Mouse (Mus musculus): ENCODE measurements around the gene Ccdc189. TPM values are rescaled to one million over a fixed set of nuclear protein-coding genes. Genes with fewer than 3 reads are reported as not detected.

The Ccdc189 gene
- polyA plus RNA-seq, 1 experiment from 2014 or later: 12.8 TPM

DNA sequence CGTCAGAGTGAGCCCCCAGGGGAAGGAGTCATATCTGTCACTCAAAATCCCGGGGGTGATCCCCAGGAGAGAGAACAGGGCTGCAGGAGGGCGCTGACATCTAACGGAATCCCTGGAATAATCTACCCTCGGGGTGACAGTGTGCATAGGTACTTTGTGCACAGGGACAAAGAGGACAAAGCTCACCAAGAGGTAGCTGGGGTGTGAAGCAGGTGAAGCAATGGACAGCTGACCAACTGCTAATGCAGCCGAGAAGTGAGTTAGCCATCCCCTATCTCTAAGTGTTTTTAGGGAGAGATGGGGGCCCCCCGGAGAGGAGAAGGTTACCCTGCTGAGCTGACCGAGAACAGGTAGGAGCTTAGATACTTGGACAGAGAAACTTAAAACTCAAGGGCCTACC is 25.7 kb upstream of the Ccdc189 start:
- Histone ChIP-seq H3K27me3 (ENCODE audit: poor library complexity, severe bottlenecking) (no peaks in the 10 kb centered on the region), H3K27ac (peak overlapping the region; percentile 98), H3K36me3 (replicated peaks) (peaks cover 44% of the 10 kb centered on the region), H3K4me1 (peaks cover 39% of the 10 kb centered on the region), H3K9me3 (peaks cover 13% of the 10 kb centered on the region; the same call in 1 of the 2 replicates), H3K4me3 (peak overlapping the region; percentile 100)
- no peak for DNase-seq (ENCODE audit: extremely low spot score, low spot score)
- 25% methylated on average over 8 of the region's 8 CpGs for WGBS

DNA sequence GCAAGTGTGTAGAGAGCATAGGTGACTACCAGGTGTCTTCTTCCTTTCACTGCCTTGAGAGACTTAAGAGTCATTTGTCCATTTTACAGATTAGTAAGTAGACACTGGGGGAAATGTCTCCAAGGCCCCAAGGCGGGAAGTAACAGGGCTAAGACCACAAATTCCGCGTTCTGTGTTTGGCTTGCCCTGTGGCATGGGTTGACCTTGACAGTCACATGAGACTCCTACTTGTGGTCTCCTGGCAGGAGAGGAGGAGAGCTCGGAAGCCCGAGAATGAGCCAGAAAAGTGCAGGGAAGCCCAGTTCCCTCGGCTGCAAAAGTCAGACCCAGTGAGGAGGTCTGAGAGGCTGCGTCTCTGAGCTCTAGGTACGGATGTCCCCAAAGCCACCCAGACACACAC is 25.1 kb upstream of the Ccdc189 start:
- DNase-seq (ENCODE audit: extremely low spot score, low spot score): no peak
- Histone ChIP-seq H3K27ac (peak overlapping the region; percentile 98; the same call in 1 of the 2 replicates), H3K36me3 (replicated peaks) (peaks cover 49% of the 10 kb centered on the region), H3K27me3 (ENCODE audit: poor library complexity, severe bottlenecking) (no peaks in the 10 kb centered on the region), H3K9me3 (peaks cover 13% of the 10 kb centered on the region; the same call in 1 of the 2 replicates), H3K4me3 (peak overlapping the region; percentile 100), H3K4me1 (peaks cover 39% of the 10 kb centered on the region)
- WGBS: 91% methylated on average over 8 of the region's 8 CpGs

- Histone ChIP-seq H3K27ac (no peak overlapping the region), H3K4me1 (peaks cover 27% of the 10 kb centered on the region), H3K4me3 (no peak overlapping the region), H3K9me3 (peaks cover 13% of the 10 kb centered on the region; the same call in 1 of the 2 replicates), H3K36me3 (replicated peaks) (peaks cover 69% of the 10 kb centered on the region), H3K27me3 (ENCODE audit: poor library complexity, severe bottlenecking) (no peaks in the 10 kb centered on the region)
- DNase-seq (ENCODE audit: extremely low spot score, low spot score): no peak
- WGBS: 97% methylated on average over 26 of the region's 26 CpGs
Observed at GRCm38 (mm10) chr7:127611561-127611960, 23.2 kb upstream of the Ccdc189 start.

DNA sequence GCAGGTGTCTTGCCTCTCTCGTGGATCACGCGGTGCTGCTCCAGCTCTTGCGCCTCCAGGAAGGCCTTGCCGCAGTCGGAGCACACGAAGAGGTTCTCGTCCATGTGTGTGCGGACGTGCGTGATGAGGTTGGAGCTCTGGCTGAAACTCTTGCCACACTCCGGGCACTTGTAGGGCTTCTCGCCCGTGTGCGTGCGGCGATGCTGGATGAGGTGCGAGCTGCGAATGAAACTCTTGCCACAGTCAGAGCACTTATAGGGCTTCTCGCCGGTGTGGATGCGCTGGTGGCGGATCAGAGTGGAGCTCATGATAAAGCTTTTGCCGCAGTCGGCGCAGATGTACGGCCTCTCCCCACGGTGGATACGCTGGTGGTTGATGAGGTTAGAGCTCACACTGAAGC is 22.6 kb upstream of the Ccdc189 start:
- Histone ChIP-seq H3K9me3 (peaks cover 13% of the 10 kb centered on the region; the same call in 1 of the 2 replicates), H3K4me3 (no peak overlapping the region), H3K27ac (no peak overlapping the region), H3K4me1 (peaks cover 23% of the 10 kb centered on the region), H3K36me3 (replicated peaks) (peaks cover 74% of the 10 kb centered on the region), H3K27me3 (ENCODE audit: poor library complexity, severe bottlenecking) (no peaks in the 10 kb centered on the region)
- WGBS: 98% methylated on average over 29 of the region's 29 CpGs
- DNase-seq (ENCODE audit: extremely low spot score, low spot score): no peak

DNA sequence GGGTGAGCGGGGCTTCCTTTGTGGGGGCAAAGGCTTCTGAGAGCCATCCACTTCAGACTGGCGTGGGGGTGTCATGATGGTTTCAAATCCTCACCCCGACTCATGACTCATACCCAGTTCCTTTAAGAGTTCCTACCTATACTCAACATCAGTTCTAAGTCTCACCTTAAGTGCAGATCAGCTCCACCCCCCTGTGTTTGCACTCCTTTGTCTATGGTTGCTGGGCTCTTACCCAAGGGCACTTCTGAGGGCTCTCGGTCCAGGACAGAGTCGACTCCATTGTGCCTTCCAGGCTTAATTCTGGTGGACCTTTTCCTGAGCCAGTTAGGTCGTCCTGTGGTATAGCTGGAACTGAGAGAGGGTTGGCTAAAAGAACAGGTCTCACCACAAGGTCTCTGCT is 18.8 kb upstream of the Ccdc189 start:
- Histone ChIP-seq H3K4me3 (no peak overlapping the region), H3K36me3 (replicated peaks) (peaks cover 99% of the 10 kb centered on the region), H3K27ac (no peak overlapping the region), H3K4me1 (no peaks in the 10 kb centered on the region), H3K27me3 (ENCODE audit: poor library complexity, severe bottlenecking) (no peaks in the 10 kb centered on the region), H3K9me3 (peaks cover 13% of the 10 kb centered on the region; the same call in 1 of the 2 replicates)
- no peak for DNase-seq (ENCODE audit: extremely low spot score, low spot score)
- WGBS: 89% methylated on average over 6 of the region's 6 CpGs

DNA sequence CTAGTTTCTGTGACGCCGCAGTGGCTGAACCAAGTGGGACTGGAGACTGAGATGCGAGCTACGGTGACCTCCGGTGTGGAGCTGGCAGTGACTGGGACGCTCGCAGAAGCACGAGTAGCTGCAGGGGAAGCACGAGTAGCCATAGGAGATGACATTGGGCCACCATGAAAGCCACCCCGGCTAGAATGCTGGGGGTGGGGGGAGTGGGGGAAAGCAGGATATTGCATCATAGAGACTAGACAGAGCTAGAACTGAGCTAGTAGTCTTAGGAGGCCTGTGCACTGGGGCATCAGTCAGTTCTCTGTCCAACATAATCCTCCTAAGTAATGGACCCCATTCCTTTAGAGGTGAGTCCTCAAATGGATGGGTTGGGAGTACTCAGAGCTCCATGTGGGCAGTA is 15.9 kb upstream of the Ccdc189 start:
- DNase-seq (ENCODE audit: extremely low spot score, low spot score): no peak
- H3K9me3 ChIP-seq: no peaks in the 10 kb centered on the region
- no peaks in the 10 kb centered on the region for H3K4me1 ChIP-seq
- no peak overlapping the region for H3K27ac ChIP-seq
- no peak overlapping the region for H3K4me3 ChIP-seq
- WGBS: 96% methylated on average over 10 of the region's 10 CpGs
- H3K36me3 ChIP-seq (replicated peaks): peaks cover 99% of the 10 kb centered on the region
- no peaks in the 10 kb centered on the region for H3K27me3 ChIP-seq (ENCODE audit: poor library complexity, severe bottlenecking)

DNA sequence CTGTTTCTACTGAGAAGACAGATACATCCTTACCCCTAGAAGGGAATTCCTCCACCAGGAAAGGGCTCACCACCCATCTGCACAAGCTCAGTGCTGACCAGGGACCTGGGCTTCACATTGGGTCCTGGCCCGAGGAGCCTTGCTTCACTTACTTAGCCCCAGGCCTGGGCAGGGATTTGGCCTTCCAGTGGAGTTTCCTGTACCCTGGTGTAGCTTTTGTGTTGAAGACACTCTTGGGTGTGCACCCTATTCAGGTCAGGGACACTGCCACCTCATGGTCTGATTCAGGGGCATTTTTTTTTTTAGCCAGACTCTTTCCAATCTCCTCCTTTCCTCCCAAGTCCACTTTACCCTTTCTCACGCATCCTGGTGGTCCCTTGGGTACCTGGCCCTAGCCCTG is 14.5 kb upstream of the Ccdc189 start:
- Histone ChIP-seq H3K36me3 (replicated peaks) (peaks cover 99% of the 10 kb centered on the region), H3K27me3 (ENCODE audit: poor library complexity, severe bottlenecking) (no peaks in the 10 kb centered on the region), H3K4me3 (no peak overlapping the region), H3K9me3 (no peaks in the 10 kb centered on the region), H3K4me1 (no peaks in the 10 kb centered on the region), H3K27ac (no peak overlapping the region)
- DNase-seq (ENCODE audit: extremely low spot score, low spot score): no peak
- WGBS: 94% methylated on average over 2 of the region's 2 CpGs

- Histone ChIP-seq H3K27me3 (ENCODE audit: poor library complexity, severe bottlenecking) (no peaks in the 10 kb centered on the region), H3K4me1 (no peaks in the 10 kb centered on the region), H3K36me3 (replicated peaks) (peaks cover 99% of the 10 kb centered on the region), H3K4me3 (no peak overlapping the region), H3K9me3 (no peaks in the 10 kb centered on the region), H3K27ac (no peak overlapping the region)
- DNase-seq (ENCODE audit: extremely low spot score, low spot score): no peak
- WGBS: 90% methylated on average over 4 of the region's 4 CpGs
Observed at GRCm38 (mm10) chr7:127601735-127602134, 13.3 kb upstream of the Ccdc189 start.

DNA sequence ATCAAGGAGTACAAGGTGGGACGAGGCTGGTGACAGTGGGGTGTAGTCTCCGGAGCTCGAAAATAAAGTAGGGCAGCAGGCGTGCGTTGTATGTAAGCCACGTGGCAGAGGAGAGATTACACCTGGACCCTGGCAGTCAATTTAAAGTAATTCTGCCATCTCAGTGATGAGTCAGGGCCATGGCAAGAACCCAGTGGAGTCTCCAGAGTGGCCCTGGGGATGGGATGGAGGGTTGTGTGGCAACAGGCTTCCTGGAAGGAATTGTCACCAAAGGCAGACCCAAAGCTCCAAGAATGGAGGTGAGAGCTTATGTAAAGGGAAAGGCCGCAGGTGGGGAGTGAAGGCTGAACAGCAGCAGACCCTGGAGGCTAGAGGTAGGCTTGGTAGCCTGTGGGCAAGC is 12.2 kb upstream of the Ccdc189 start:
- Histone ChIP-seq H3K27me3 (ENCODE audit: poor library complexity, severe bottlenecking) (no peaks in the 10 kb centered on the region), H3K4me1 (no peaks in the 10 kb centered on the region), H3K9me3 (no peaks in the 10 kb centered on the region), H3K4me3 (no peak overlapping the region), H3K27ac (no peak overlapping the region), H3K36me3 (replicated peaks) (peaks cover 99% of the 10 kb centered on the region)
- 96% methylated on average over 7 of the region's 7 CpGs for WGBS
- DNase-seq (ENCODE audit: extremely low spot score, low spot score): no peak

GRCm38 (mm10) chr7:127596747-127597146 is 8.4 kb upstream of the Ccdc189 start:
- WGBS: 95% methylated on average over 17 of the region's 17 CpGs
- Histone ChIP-seq H3K4me1 (no peaks in the 10 kb centered on the region), H3K36me3 (replicated peaks) (peaks cover 100% of the 10 kb centered on the region), H3K4me3 (no peak overlapping the region), H3K9me3 (no peaks in the 10 kb centered on the region), H3K27me3 (ENCODE audit: poor library complexity, severe bottlenecking) (no peaks in the 10 kb centered on the region), H3K27ac (no peak overlapping the region)
- DNase-seq (ENCODE audit: extremely low spot score, low spot score): no peak

GRCm38 (mm10) chr7:127592575-127592974 is 4.2 kb upstream of the Ccdc189 start:
- peaks cover 82% of the 10 kb centered on the region for H3K36me3 ChIP-seq (replicated peaks)

DNA sequence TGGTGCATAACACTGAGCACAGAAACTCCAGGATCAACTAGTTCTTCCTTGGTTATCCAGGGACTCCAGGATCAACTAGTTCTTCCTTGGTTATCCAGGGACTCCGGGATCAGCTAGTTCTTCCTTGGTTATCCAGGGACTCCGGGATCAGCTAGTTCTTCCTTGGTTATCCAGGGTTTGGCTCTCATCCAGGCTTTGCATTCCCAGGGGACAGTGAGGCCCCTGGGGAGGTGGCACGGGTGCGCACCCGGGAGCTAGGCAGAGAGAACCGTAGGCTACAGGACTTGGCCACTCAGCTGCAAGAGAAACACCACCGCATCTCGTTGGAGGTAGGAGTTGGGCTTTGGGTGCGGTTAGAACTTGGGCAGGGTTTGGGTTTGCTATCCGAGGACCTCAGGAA is 2.7 kb upstream of the Ccdc189 start:
- DNase-seq (ENCODE audit: extremely low spot score, low spot score): no peak
- no peak overlapping the region for H3K27ac ChIP-seq
- no peak overlapping the region for H3K4me3 ChIP-seq
- no peaks in the 10 kb centered on the region for H3K27me3 ChIP-seq (ENCODE audit: poor library complexity, severe bottlenecking)
- H3K4me1 ChIP-seq: peaks cover 24% of the 10 kb centered on the region
- H3K9me3 ChIP-seq: no peaks in the 10 kb centered on the region
- H3K36me3 ChIP-seq (replicated peaks): peaks cover 72% of the 10 kb centered on the region
- WGBS: 92% methylated on average over 10 of the region's 10 CpGs

More at GRCm38 (mm10) chr7:127592575-127592974, 4.2 kb upstream of the Ccdc189 start:
- no peak overlapping the region for H3K27ac ChIP-seq
- no peaks in the 10 kb centered on the region for H3K9me3 ChIP-seq
- DNase-seq (ENCODE audit: extremely low spot score, low spot score): no peak
- WGBS: 94% methylated on average over 14 of the region's 14 CpGs
- no peak overlapping the region for H3K4me3 ChIP-seq
- no peaks in the 10 kb centered on the region for H3K27me3 ChIP-seq (ENCODE audit: poor library complexity, severe bottlenecking)
- H3K4me1 ChIP-seq: peaks cover 14% of the 10 kb centered on the region

GRCm38 (mm10) chr7:127589637-127590036 is 1.2 kb upstream of the Ccdc189 start:
- Histone ChIP-seq H3K27me3 (ENCODE audit: poor library complexity, severe bottlenecking) (no peaks in the 10 kb centered on the region), H3K4me3 (peak overlapping the region; percentile 74), H3K9me3 (no peaks in the 10 kb centered on the region), H3K36me3 (replicated peaks) (peaks cover 69% of the 10 kb centered on the region), H3K4me1 (peaks cover 24% of the 10 kb centered on the region), H3K27ac (peak overlapping the region; percentile 90; the same call in 1 of the 2 replicates)
- no peak for DNase-seq (ENCODE audit: extremely low spot score, low spot score)
- 90% methylated on average over 9 of the region's 9 CpGs for WGBS

- Histone ChIP-seq H3K4me3 (peak overlapping the region; percentile 74), H3K4me1 (peaks cover 24% of the 10 kb centered on the region), H3K9me3 (no peaks in the 10 kb centered on the region), H3K27me3 (ENCODE audit: poor library complexity, severe bottlenecking) (no peaks in the 10 kb centered on the region), H3K36me3 (replicated peaks) (peaks cover 69% of the 10 kb centered on the region), H3K27ac (peak overlapping the region; percentile 90)
- 6% methylated on average over 29 of the region's 29 CpGs for WGBS
- no peak for DNase-seq (ENCODE audit: extremely low spot score, low spot score)
Observed at GRCm38 (mm10) chr7:127588901-127589300, 506 bp upstream of the Ccdc189 start.
